Mouse (Mus musculus) liver, embryonic 12.5 days (tissue): Measurements from ENCODE around the gene Klrb1. TPM values are rescaled to one million over a fixed set of nuclear protein-coding genes. Genes with fewer than 3 reads are reported as not detected.

Experiments
- ATAC-seq: fragments of 200-750 bp; cut with Nextera tagmentation; 2 replicates; pipeline ENCODE4 v1.8.0; 2017; ENCODE audit warnings: moderate number of reproducible peaks, mild to moderate bottlenecking, moderate library complexity
- H3K27ac ChIP-seq: fragments of 300-500 bp; sonication (generic); 2 replicates; pipeline ENCODE4 v1.5.1; 2016; ENCODE audit warnings: mild to moderate bottlenecking
- H3K27me3 ChIP-seq: fragments of 300-500 bp; sonication (generic); replicated peaks from 2 replicates; pipeline ENCODE4 v1.6.1; 2016; ENCODE audit warnings: mild to moderate bottlenecking, moderate library complexity
- H3K36me3 ChIP-seq: fragments of 300-500 bp; sonication (generic); 2 replicates; pipeline ENCODE4 v1.6.1; 2016; ENCODE audit warnings: mild to moderate bottlenecking, moderate library complexity
- H3K4me1 ChIP-seq: fragments of 300-500 bp; sonication (generic); 2 replicates; pipeline ENCODE4 v1.6.1; 2016
- H3K4me2 ChIP-seq: fragments of 300-500 bp; sonication (generic); 2 replicates; pipeline ENCODE4 v1.6.1; 2016; ENCODE audit warnings: mild to moderate bottlenecking, moderate library complexity
- H3K4me3 ChIP-seq: fragments of 300-500 bp; sonication (generic); 2 replicates; pipeline ENCODE4 v1.5.1; 2016; ENCODE audit warnings: mild to moderate bottlenecking, moderate library complexity
- H3K9ac ChIP-seq: fragments of 300-500 bp; sonication (generic); 2 replicates; pipeline ENCODE4 v1.6.1; 2016; ENCODE audit warnings: mild to moderate bottlenecking, moderate library complexity
- H3K9me3 ChIP-seq: fragments of 300-500 bp; sonication (generic); replicated peaks from 2 replicates; pipeline ENCODE4 v1.6.1; 2016; ENCODE audit warnings: mild to moderate bottlenecking, moderate library complexity
- WGBS: fragments of 180-500 bp; shearing (Covaris S2); methylation state at CpG from one replicate; pipeline ENCODE4 v1.1.7; 2016; ENCODE audit not compliant: insufficient replicate concordance; 5-methylcytosine and 5-hydroxymethylcytosine counted together
- polyA plus RNA-seq: library from polyadenylated mRNA; unstranded; fragments of >200 nt; fragmentation: Nextera tagmentation; extraction: Ambion mirVana; gene quantifications from 2 replicates; pipeline ENCODE4 v1.2.1, GENCODE M21; 2016

The Klrb1 gene
- polyA plus RNA-seq, 1 experiment from 2014 or later: not detected

- Histone ChIP-seq H3K9me3 (no peaks in the 10 kb centered on the region), H3K36me3 (no peaks in the 10 kb centered on the region), H3K27ac (no peak overlapping the region), H3K27me3 (no peaks in the 10 kb centered on the region), H3K4me2 (no peak overlapping the region), H3K4me3 (no peak overlapping the region), H3K4me1 (no peaks in the 10 kb centered on the region), H3K9ac (no peak overlapping the region)
- no peak for ATAC-seq
- 60% methylated on average over 3 of the region's 3 CpGs for WGBS
Observed at GRCm38 (mm10) chr6:128701691-128702090, 21.2 kb downstream of the Klrb1 start.

GRCm38 (mm10) chr6:128679574-128679973, 43.3 kb downstream of the Klrb1 start:
- Histone ChIP-seq H3K4me1 (no peaks in the 10 kb centered on the region), H3K9ac (no peak overlapping the region), H3K27me3 (no peaks in the 10 kb centered on the region), H3K36me3 (no peaks in the 10 kb centered on the region), H3K4me2 (no peak overlapping the region), H3K4me3 (no peak overlapping the region), H3K9me3 (no peaks in the 10 kb centered on the region), H3K27ac (no peak overlapping the region)
- ATAC-seq: no peak

- Histone ChIP-seq H3K4me3 (no peak overlapping the region), H3K9ac (no peak overlapping the region), H3K4me1 (no peaks in the 10 kb centered on the region), H3K27ac (no peak overlapping the region), H3K27me3 (no peaks in the 10 kb centered on the region), H3K36me3 (no peaks in the 10 kb centered on the region), H3K4me2 (no peak overlapping the region), H3K9me3 (no peaks in the 10 kb centered on the region)
- 39% methylated on average over 4 of the region's 4 CpGs for WGBS
- no peak for ATAC-seq
Observed at GRCm38 (mm10) chr6:128669936-128670335, 52.9 kb downstream of the Klrb1 start.

DNA sequence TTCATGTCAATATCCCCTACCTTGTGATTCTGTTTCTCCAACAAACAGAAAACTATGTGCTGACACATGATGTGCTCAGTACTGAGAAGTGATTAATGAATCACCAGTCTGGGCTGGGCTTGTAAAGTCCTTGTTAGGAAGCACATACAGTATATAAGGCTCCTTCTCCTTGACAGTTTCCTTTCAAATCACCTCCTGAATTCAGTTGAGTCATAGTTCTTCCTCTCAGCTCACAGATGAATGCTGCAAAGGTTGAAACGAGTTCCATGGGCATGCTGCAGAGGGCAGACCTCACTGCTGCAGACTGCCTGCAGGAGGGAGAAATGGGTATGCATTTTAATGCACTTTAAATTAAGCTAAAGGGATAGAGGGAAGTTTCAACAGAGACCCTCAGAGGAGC, 60.7 kb downstream of the Klrb1 start, which contains the start of gene Clec2h:
TSS of gene Clec2h (plus strand) at position 180 of the 400 bp plus-strand sequence.
- no peak within 1 kb of the TSS for H3K9ac ChIP-seq
- no peaks in the 10 kb centered on the region for H3K27me3 ChIP-seq
- no peak within 1 kb of the TSS for H3K4me3 ChIP-seq
- ATAC-seq: no peak
- H3K36me3 ChIP-seq: no peaks in the 10 kb centered on the region
- 7% methylated on average over 1 of the region's 1 CpGs for WGBS
- H3K27ac ChIP-seq: no peak within 1 kb of the TSS
- no peaks in the 10 kb centered on the region for H3K4me1 ChIP-seq
- H3K4me2 ChIP-seq: no peak within 1 kb of the TSS
- H3K9me3 ChIP-seq: no peaks in the 10 kb centered on the region

DNA sequence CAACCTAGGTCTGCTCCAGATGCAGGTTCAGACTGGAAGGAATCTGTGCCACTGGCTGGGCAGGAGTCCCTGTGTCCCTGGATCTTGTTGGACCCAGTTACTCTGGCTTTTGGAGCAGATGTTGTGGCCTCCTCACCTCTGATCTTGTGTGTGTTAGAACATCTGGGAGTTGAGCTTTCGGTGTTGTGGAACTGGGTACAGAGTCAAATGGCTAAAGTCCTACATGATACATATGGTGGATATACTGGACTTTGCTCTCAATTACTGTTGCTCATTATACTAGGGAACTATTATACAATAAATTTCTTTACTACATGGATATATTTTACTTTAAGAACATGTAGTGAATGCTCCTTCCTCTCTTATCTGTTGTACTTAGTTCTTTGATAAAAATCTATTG, 61.6 kb downstream of the Klrb1 start:
- no peak overlapping the region for H3K4me3 ChIP-seq
- no peak overlapping the region for H3K27ac ChIP-seq
- 91% methylated on average over 1 of the region's 1 CpGs for WGBS
- no peak overlapping the region for H3K4me2 ChIP-seq
- no peaks in the 10 kb centered on the region for H3K36me3 ChIP-seq
- ATAC-seq: no peak
- H3K9ac ChIP-seq: no peak overlapping the region
- no peaks in the 10 kb centered on the region for H3K9me3 ChIP-seq
- no peaks in the 10 kb centered on the region for H3K27me3 ChIP-seq
- no peaks in the 10 kb centered on the region for H3K4me1 ChIP-seq

Other genes with a start within 250 kb of the Klrb1 start
- gene Pzp, start 196.3 kb downstream of the Klrb1 start, polyA plus RNA-seq: 38.6 and 46.3 TPM in 2 replicates
- gene A2ml1, start 141.5 kb downstream of the Klrb1 start, polyA plus RNA-seq: 1.4 and 1.7 TPM in 2 replicates
- 0.12 TPM in 1 of 2 replicates, not detected in the other for gene Klrb1a, start 99.5 kb downstream of the Klrb1 start, polyA plus RNA-seq
- gene Clec2h, start 60.7 kb downstream of the Klrb1 start, polyA plus RNA-seq: not detected in 2 replicates
- 0.10 TPM in 1 of 2 replicates, not detected in the other for gene Klrb1c, start 66.2 kb upstream of the Klrb1 start, polyA plus RNA-seq
- not detected in 2 replicates for gene Gm44511, start 103.3 kb upstream of the Klrb1 start, polyA plus RNA-seq
- not detected in 2 replicates for gene Klrb1b, start 103.3 kb upstream of the Klrb1 start, polyA plus RNA-seq
- gene Clec2i, start 164.5 kb upstream of the Klrb1 start, polyA plus RNA-seq: 0.06 TPM in 1 of 2 replicates, not detected in the other
- gene BC035044, start 168.1 kb upstream of the Klrb1 start, polyA plus RNA-seq: 6.3 and 6.4 TPM in 2 replicates
- gene Clec2g, start 211.3 kb upstream of the Klrb1 start, polyA plus RNA-seq: not detected in 2 replicates